Mouse (Mus musculus) left cerebral cortex, postnatal 25 days (tissue): ENCODE data around the gene Ckap2. TPM values are rescaled to one million over a fixed set of nuclear protein-coding genes. Genes with fewer than 3 reads are reported as not detected.
"Not testable (repeated sequence)": the region's sequence is repeated elsewhere in the genome, so short reads cannot be mapped to it uniquely, and the experiment has no call there.

Experiments used
- DNase-seq, 2 experiments: peaks; one replicate each; pipeline ENCODE4 v3.0.0; 2022; ENCODE audit warnings: low spot score in 2 of 2, mixed read lengths in 1 of 2
- intact Hi-C: fragments of 180-260 bp; cut with DNase I; formaldehyde crosslinking; loops from one replicate; pipeline ENCODE4 v1.15.1; 2025
- total RNA-seq, 2 experiments: library from RNA; stranded (reverse); gene quantifications; 2 replicates each; pipeline ENCODE4 v1.2.3; 2021

Ckap2 gene
- total RNA-seq, 2 experiments from 2014 or later = 0.57 to 0.85 TPM

DNA sequence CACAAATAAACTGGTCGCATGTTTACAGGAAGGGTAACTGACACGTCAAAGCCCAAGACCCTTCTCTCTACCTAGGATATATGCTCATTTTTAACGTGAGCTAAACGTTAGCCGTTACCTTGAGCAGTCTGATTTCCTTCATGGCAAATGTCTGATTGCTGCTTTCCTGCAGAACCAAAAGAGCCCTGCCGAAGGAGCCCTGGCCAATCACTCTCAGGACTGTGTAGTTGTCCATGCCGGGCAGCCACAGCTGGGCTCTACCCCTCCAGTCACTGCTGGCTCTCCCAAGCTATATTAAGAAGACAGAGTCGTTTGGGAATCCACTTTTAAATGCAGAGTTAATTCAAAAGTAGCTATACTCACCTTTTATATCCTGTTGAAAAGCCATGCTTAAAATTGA is 23.4 kb downstream of the Ckap2 start:
- intact Hi-C loops = loop anchor here (5.0 kb wide), 1 partner anchor 90 kb away; no protein-coding TSS in a partner anchor
- DNase-seq = no peak

- no peak for DNase-seq
- intact Hi-C loops = no loop called here
Measured at GRCm38 (mm10) chr8:22150345-22150663, 35.3 kb downstream of the Ckap2 start.

- intact Hi-C loops = loop anchor here (10.0 kb wide), 1 partner anchor 385 kb away; no protein-coding TSS in a partner anchor
Measured at GRCm38 (mm10) chr8:22149643-22150344, 35.8 kb downstream of the Ckap2 start.

GRCm38 (mm10) chr8:22148367-22148740 is 37.3 kb downstream of the Ckap2 start:
- DNase-seq = no peak
- intact Hi-C loops = loop anchor here (10.0 kb wide), 1 partner anchor 384 kb away; no protein-coding TSS in a partner anchor

More at GRCm38 (mm10) chr8:22149643-22150344, 35.8 kb downstream of the Ckap2 start:
- no peak for DNase-seq

DNA sequence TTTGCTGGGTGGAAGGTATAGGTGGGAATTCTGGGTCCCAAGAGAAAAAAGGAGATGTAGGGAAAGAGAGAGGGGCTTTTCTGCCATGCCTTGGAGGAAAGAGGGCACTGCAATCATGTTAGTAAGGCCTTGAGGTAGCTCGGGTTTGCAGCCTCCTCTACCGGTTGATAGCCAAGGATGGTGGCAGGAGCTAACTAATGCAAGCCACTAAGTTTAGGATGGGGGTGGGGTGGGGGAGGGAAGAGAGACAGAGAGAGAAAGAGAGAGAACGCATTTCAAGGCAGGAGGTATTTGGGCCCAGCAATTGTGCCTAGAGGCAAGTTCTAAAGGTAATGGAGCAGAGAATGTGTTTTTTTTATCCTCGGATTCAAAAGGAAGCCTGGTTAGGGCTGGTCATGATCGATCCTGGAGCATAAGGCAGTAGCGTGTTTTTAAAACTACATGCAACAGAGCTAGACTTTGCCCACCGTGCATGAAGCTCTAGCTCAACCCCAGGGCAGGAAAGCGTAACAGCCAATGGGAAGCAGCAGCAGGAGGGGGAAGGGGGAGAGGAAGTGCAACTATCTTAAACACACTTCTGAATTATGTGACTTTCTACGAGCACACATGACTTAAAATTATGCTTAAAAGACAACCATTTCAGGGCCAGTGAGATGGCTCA is 37.8 kb downstream of the Ckap2 start:
- intact Hi-C loops = loop anchor here (10.0 kb wide), 1 partner anchor 383 kb away; no protein-coding TSS in a partner anchor
- DNase-seq = no peak

DNA sequence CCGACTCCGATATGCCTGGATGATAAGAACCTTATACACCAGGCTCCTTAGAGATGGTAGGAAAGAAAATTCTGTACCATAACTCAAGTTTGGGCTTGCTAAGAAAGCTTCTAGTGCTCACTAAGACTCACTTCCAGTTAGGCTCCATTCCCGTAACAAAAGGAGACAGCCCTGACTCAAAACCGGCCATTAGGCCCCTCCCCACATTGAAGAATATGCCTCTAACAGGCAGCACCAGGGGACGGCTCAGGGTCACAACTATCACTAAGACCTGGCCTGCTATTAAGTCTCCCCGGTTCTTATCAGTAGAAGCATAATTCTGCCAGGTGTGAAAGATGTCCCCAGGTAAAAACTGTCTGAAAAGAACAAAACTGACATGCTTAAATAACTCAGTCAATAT is 39.8 kb downstream of the Ckap2 start:
- DNase-seq = no peak
- intact Hi-C loops = loop anchor here (10.0 kb wide), 1 partner anchor 381 kb away; no protein-coding TSS in a partner anchor

DNA sequence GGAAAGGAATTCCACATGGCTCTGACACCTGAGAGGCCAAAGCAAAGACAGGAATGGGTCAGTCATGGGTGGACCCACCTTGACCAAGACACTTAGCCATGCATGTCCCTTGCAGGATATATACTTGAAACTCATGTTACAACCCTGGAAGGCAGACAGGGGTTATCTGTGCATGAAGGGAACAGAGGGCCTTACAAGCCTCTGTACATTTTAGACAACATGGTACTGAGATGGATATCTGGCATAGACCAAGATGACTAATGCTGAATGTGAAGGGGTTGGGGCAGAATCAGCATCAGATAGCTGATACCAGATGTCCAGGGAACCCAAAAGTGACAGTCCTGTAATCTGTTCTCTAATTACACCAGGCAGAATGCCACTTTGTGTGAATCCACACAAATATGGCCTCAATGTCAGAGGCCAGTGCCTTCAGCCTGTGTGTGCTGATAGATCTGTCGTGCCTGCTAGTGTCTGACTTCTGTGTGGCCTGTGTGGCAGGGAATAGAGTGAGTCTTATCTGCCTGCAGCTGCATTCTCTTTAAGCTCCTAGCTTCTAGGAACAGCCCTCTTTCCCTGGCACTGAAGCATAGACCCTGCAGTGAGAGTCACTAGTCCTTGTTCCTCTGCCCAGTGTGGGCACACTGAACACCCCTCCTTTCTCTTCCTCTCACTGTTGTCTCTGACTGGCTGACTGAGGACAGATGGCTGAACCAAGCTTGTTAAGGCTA is 41.7 kb downstream of the Ckap2 start:
- DNase-seq = peak in 1 of 2 experiments; percentile 5
- intact Hi-C loops = loop anchor here (10.0 kb wide), 1 partner anchor 379 kb away; no protein-coding TSS in a partner anchor

DNA sequence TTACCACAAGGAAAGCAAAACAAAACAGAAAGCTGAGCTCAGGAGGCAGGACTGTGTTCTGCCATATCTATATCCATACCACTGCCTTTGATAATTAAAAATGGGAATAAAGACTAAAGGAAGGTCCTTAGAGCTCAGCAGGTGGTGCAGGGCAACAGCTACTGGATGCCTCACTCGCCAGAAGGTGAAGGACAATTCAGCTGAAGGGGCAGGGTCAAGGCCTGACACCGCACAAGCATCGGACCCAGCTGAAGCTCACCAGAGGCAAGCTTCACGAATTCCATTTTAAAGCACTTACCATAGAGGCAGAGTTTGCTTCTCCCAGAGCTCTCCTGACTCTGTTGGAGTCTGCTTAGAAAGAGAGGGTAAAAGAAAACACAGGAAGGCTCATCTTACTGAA is 43.0 kb downstream of the Ckap2 start:
- DNase-seq = no peak
- intact Hi-C loops = loop anchor here (10.0 kb wide), 1 partner anchor 378 kb away; no protein-coding TSS in a partner anchor

- no peak for DNase-seq
- intact Hi-C loops = loop anchor here (10.0 kb wide), 1 partner anchor 377 kb away; no protein-coding TSS in a partner anchor
Measured at GRCm38 (mm10) chr8:22141836-22142385, 43.7 kb downstream of the Ckap2 start.

DNA sequence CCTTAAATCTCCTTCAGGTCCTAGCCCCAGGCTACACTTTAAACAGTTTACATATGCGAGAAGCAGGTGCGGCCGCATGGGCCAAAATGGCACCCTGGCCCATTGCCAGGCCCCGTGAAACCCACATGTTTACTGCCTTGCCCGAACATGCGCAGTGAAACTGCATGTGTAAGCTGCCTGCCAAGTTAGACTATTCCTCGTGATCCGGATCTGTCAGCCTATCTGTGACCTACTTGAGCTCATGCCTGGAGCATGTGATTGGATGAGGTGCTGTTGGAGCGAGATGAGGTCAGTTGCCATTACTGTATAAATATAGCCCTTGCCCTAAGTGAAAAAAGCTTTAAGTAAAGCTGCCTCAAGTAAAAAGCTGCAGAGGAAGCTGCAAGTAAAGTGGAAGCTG is 49.2 kb downstream of the Ckap2 start:
- intact Hi-C loops = not testable (repeated sequence)
- DNase-seq = peak in 1 of 2 experiments; percentile 35

GRCm38 (mm10) chr8:22134750-22135135 is 50.9 kb downstream of the Ckap2 start:
- intact Hi-C loops = no loop called here
- DNase-seq = no peak

GRCm38 (mm10) chr8:22134078-22134749 is 51.4 kb downstream of the Ckap2 start:
- intact Hi-C loops = no loop called here
- DNase-seq = peak in 1 of 2 experiments; percentile 20

DNA sequence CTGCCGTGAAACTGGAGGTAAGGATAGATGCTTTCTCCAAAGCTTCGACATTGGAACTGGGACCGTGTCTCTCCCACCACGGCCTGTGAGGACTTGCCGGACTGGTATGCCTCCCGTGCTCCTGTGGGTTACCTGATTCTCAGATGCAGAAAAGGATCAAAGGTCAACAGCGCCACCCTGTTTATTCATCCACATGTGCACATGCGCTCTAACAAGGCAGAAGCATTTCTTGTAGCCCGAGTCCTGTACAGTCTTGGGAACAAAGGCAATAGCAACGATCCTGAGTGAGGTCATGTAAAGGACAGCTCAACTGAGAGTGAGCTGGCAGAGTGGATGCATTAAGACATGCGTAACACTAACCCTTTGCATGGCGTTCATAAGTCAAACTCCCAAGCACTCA is 53.6 kb downstream of the Ckap2 start:
- intact Hi-C loops = no loop called here
- no peak for DNase-seq

- intact Hi-C loops = no loop called here
- DNase-seq = no peak
Measured at GRCm38 (mm10) chr8:22124220-22125152, 61.1 kb downstream of the Ckap2 start, which contains the start of gene Nek5. Gene Nek5 (minus strand): TSS chr8:22125053.
